Mouse (Mus musculus): ENCODE measurements at regions not wholly inside any gene's neighbourhood (a gene's known extent, or its start where the extent isn't known, plus 50 kb on each side); places are given as distances from the start of the nearest gene placed in this dataset.

DNA sequence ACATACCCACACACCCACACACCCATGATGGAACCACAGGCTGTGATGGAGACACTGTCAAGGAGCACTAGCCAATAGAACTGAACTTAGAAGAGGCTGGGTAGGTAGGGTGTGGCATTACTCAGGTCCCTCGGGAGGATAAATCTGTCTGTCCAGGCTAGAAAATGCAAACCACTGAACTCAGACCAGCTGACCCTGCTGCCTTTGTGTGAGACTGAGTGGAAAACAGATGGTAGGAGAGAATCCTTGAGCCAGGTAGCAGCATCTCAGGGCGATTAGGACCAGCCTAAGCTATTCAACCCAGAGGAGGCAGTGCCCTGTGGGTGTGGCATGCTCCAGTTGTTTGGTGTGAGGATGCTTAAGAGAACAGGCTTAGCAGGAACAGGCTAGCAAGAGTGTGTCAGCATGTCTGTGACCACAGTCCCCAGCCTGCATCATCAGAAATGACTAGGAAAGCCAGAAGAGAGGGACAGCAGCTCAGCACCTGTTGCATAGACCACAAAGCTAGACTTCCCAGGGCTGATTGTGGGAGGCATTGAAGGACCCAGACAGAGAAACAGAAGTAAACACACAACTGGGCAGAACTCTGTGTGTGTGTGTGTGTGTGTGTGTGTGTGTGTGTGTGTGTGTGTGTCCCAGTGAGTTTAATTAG is 103.2 kb upstream of the Sesn3 start:
- Histone ChIP-seq H3K4me2 (no peak overlapping the region), H3K36me3 (no peaks in the 10 kb centered on the region), H3K27me3 (no peaks in the 10 kb centered on the region), H3K9ac (no peak overlapping the region), H3K4me3 (no peak overlapping the region), H3K27ac (replicated peaks) (no peak overlapping the region), H3K9me3 (no peaks in the 10 kb centered on the region), H3K4me1 (replicated peaks) (peaks cover 43% of the 10 kb centered on the region)
- 74% methylated on average over 2 of the region's 2 CpGs for WGBS
- ATAC-seq (ENCODE audit: low read depth), result no peak

DNA sequence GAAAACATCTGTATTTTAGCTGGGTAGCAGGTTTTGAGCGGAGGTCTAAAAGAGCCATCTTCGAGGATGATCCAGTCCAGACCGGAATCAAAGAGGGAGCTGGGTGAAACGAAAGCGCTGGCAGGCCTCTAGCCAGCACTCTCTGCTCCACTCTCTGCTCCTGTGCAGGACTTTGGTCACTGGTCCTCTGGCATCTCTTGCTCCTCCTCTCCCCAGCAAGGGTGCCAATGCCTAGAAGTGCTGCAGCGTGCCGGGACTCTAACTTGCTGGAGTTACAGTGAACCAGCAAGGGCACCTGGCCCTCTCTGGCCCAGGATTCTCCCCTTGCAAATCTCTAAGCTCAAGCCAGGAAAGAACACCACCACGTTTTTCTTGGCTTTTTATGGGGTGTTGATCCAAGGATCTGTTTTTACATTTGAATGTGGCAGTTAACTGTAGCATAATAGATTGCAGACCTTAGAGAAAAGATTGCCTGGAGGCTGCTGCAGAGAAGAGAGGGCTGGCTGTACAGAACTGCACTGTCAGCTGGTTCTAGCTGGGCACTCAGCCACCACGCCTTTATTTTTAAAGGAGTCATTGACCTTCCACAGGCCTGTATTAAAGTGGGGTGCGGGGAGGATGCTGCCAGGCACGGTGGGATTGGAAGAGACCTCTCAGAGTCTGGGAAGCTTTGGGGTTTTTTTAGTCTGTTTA is 101.1 kb upstream of the Sesn3 start:
- Histone ChIP-seq H3K27me3 (no peaks in the 10 kb centered on the region), H3K4me2 (peak overlapping the region; percentile 20; the same call in 1 of the 2 replicates), H3K27ac (replicated peaks) (peak overlapping the region; percentile 86), H3K4me1 (replicated peaks) (peaks cover 46% of the 10 kb centered on the region), H3K36me3 (no peaks in the 10 kb centered on the region), H3K9me3 (no peaks in the 10 kb centered on the region), H3K4me3 (no peak overlapping the region), H3K9ac (0 out of 2 replicates have a peak overlapping the region, but pooled peaks have one; percentile 34)
- peak; percentile 95 for ATAC-seq (ENCODE audit: low read depth)
- 13% methylated on average over 11 of the region's 11 CpGs for WGBS

DNA sequence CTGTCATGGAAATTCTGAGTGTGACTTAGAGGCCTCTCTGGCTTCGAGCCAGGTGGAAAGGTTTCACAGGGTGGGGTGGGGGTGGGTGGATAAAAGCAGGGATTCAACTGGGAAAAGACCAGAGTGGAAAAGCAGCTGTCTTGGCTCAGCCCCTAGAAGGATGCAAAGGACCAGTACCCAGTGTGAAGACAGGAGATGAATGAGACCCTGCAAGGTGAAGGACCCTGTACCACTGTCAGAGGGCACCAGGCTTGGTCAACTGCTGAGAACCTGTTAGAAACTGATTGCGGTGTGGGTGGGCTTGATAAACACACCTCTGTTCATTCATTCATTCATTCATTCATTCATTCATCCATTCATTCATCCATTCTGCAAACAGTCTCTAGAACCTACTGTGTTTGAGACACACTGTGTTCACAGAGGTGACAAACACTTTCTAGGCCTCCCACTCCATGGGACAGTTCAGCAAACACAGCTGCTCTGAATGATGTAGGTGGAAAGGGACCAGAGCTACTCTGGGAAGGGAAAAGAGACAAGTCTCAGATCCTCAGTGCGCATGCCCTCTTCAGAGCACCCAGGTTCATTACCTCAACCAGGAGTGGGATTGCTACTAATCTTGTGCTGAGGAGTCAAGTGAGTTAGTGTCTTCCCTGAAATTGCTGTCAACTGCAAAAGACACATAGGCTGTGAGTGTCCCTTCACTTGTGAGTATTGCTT is 100.4 kb upstream of the Sesn3 start:
- H3K36me3 ChIP-seq, result no peaks in the 10 kb centered on the region
- peaks cover 47% of the 10 kb centered on the region for H3K4me1 ChIP-seq (replicated peaks)
- 66% methylated on average over 3 of the region's 3 CpGs for WGBS
- H3K27ac ChIP-seq (replicated peaks), result peak overlapping the region; percentile 86
- H3K4me2 ChIP-seq, result peak overlapping the region; percentile 20
- ATAC-seq (ENCODE audit: low read depth), result peak; percentile 86
- H3K4me3 ChIP-seq, result no peak overlapping the region
- no peaks in the 10 kb centered on the region for H3K27me3 ChIP-seq
- no peaks in the 10 kb centered on the region for H3K9me3 ChIP-seq
- H3K9ac ChIP-seq, result 0 out of 2 replicates have a peak overlapping the region, but pooled peaks have one; percentile 34

DNA sequence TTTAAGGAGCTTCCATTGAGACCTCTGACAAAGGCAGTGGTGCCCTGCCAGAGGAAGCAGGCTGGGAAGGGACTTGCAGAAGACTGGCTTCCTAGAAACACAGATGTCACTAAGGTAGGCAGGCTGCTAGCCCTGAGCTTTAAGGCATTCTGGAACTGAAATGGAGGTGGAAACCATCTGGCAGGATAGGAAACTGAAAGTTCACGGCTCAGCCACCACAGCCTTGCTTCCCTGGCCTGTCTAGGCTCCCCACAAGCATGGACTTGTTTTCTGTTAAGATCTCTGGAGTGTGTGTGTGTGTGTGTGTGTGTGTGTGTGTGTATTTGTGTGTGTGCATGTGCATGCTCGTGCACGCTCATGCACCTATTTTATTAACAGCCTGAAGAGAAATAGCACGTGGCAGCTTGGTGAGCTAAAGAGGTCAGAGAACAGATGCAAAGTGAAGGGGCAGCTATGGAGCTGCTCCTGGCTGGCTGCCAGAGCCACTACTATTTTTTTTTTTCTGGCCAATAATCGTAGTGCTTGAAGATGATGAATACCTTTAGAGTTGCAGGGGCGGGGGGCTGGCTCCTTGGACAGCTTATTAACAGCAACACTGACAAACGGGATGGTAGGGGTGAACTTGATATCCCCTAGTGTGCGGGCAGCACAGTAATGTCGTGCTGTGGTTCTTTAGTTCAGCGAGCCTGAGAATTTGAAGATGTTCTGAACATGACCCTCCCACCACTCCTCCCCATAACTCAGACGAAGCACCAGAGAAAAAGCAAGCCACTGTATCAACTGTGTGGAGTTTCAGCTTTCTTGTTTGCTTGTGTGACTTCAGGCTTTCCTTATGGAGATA is 99.6 kb upstream of the Sesn3 start:
- no peaks in the 10 kb centered on the region for H3K36me3 ChIP-seq
- no peaks in the 10 kb centered on the region for H3K9me3 ChIP-seq
- H3K4me3 ChIP-seq, result no peak overlapping the region
- ATAC-seq (ENCODE audit: low read depth), result 0 out of 2 replicates have a peak, but pooled peaks have one; percentile 14
- peak overlapping the region; percentile 20 for H3K4me2 ChIP-seq
- no peak overlapping the region for H3K9ac ChIP-seq
- H3K27ac ChIP-seq (replicated peaks), result peak overlapping the region; percentile 86
- H3K4me1 ChIP-seq (replicated peaks), result peaks cover 52% of the 10 kb centered on the region
- H3K27me3 ChIP-seq, result no peaks in the 10 kb centered on the region
- 23% methylated on average over 11 of the region's 11 CpGs for WGBS

DNA sequence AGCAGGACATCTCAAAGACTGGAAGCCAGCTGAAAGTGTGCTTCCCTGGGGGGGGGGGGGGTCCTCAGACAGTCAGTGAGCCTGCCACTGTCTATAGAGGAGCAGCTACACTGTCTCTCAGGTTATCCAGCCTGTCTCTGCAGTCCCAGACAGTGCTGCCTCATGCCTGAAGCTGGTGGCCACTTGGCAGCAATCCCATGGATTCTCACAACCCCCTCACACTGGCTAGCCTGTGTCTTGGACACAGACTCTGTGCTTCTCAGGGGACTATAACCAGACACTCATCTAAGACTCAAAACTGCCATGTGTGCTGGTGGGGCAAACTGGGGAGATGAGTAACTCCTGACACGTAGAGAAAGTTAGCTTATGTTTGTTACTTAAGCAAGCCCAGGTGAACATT is 95.1 kb upstream of the Sesn3 start:
- Histone ChIP-seq H3K36me3 (no peaks in the 10 kb centered on the region), H3K4me2 (no peak overlapping the region), H3K4me1 (replicated peaks) (peaks cover 28% of the 10 kb centered on the region), H3K9me3 (no peaks in the 10 kb centered on the region), H3K4me3 (no peak overlapping the region), H3K9ac (no peak overlapping the region), H3K27me3 (no peaks in the 10 kb centered on the region), H3K27ac (replicated peaks) (no peak overlapping the region)
- WGBS, result 85% methylated on average over 1 of the region's 1 CpGs
- no peak for ATAC-seq (ENCODE audit: low read depth)

DNA sequence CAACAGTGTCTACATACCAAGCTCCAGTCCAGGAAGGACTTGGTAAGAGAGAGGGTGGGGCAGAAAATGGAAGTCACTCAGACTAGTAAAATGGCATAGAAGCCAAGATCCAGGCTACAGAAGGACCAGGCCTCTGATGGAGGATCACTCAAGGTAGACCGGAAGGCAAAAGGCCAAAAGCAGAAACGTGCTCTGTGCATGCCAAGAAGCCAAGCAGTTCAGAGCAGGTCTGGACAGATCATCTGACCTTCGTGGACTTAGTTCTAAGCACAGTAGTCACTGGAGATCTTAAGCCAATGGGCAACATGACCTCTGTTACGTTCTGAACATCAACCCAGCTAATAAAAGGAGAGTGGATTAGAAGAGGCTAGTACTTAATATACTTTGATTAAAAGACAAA is 90.6 kb upstream of the Sesn3 start:
- Histone ChIP-seq H3K4me1 (replicated peaks) (peaks cover 6% of the 10 kb centered on the region; the same call in 1 of the 2 replicates), H3K4me3 (no peak overlapping the region), H3K4me2 (no peak overlapping the region), H3K9ac (no peak overlapping the region), H3K27ac (replicated peaks) (no peak overlapping the region), H3K9me3 (no peaks in the 10 kb centered on the region), H3K36me3 (no peaks in the 10 kb centered on the region), H3K27me3 (no peaks in the 10 kb centered on the region)
- WGBS, result 92% methylated on average over 4 of the region's 4 CpGs
- no peak for ATAC-seq (ENCODE audit: low read depth)

DNA sequence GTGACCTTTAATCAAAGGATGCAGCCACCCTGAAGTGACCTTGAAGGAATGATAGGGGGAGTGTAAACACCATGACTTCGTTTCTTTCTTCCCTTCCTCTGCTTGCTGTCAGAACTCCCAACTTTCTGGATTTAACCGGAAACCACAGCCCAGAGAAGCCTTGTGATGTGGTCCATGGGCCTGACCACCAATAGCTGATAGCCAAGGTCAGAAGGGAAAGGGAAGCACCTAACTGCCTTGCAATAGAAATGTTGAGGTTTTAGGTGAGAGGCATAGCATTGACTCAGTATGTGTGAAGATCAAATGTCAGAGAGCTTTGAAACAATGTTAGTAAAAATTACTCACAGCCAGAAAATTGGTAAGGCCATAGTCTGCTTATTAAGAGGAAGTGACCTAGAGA is 89.2 kb upstream of the Sesn3 start:
- Histone ChIP-seq H3K9ac (no peak overlapping the region), H3K4me2 (no peak overlapping the region), H3K4me3 (no peak overlapping the region), H3K4me1 (replicated peaks) (no peaks in the 10 kb centered on the region), H3K36me3 (no peaks in the 10 kb centered on the region), H3K27ac (replicated peaks) (no peak overlapping the region), H3K9me3 (no peaks in the 10 kb centered on the region), H3K27me3 (no peaks in the 10 kb centered on the region)
- WGBS, result 63% methylated on average over 2 of the region's 2 CpGs
- ATAC-seq (ENCODE audit: low read depth), result no peak

DNA sequence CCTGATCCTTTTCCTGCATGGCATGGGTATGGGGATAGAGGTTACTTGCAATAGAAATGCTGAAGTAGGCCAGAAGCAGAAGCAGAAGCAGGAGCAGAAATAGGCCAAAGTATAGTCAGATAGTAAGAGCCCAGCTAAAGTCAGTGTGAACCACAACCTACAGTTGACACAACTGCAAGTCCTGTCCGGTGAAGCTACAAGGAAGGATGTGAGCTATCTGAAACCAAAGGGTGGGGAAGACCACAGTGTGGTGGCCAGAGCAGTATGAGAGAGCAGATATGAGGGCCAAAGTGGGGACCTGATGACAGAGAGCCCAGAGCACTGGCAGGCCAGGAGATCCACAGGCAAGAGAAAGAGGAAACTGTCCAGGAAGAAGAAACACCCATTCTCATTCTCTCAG is 87.1 kb upstream of the Sesn3 start:
- Histone ChIP-seq H3K27ac (replicated peaks) (no peak overlapping the region), H3K4me1 (replicated peaks) (peaks cover 4% of the 10 kb centered on the region; the same call in 1 of the 2 replicates), H3K4me2 (no peak overlapping the region), H3K4me3 (no peak overlapping the region), H3K36me3 (no peaks in the 10 kb centered on the region), H3K27me3 (no peaks in the 10 kb centered on the region), H3K9me3 (no peaks in the 10 kb centered on the region), H3K9ac (no peak overlapping the region)
- WGBS, result 88% methylated on average over 1 of the region's 1 CpGs
- no peak for ATAC-seq (ENCODE audit: low read depth)

DNA sequence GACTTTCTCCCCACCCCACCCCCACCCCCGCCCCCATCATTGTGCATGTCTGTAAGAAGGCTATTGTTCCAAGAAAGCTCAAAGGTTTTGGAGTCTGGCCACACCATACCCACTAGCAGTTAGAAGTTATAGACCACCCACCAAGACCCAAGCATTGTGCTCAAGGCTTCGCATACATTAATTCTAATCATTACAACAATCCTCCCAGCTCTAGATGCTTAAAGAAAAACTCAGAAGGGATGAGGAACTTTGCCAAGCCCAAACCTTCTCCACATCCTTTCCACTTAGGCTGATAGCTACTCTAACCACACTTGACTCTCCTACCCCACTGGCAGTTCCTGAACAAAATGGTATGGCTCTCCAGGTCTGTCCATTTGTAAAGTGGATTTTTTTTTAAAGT is 86.4 kb upstream of the Sesn3 start:
- no peak for ATAC-seq (ENCODE audit: low read depth)
- 63% methylated on average over 2 of the region's 2 CpGs for WGBS
- Histone ChIP-seq H3K27ac (replicated peaks) (no peak overlapping the region), H3K4me2 (no peak overlapping the region), H3K27me3 (no peaks in the 10 kb centered on the region), H3K4me3 (no peak overlapping the region), H3K36me3 (no peaks in the 10 kb centered on the region), H3K9ac (no peak overlapping the region), H3K9me3 (no peaks in the 10 kb centered on the region), H3K4me1 (replicated peaks) (peaks cover 5% of the 10 kb centered on the region; the same call in 1 of the 2 replicates)

DNA sequence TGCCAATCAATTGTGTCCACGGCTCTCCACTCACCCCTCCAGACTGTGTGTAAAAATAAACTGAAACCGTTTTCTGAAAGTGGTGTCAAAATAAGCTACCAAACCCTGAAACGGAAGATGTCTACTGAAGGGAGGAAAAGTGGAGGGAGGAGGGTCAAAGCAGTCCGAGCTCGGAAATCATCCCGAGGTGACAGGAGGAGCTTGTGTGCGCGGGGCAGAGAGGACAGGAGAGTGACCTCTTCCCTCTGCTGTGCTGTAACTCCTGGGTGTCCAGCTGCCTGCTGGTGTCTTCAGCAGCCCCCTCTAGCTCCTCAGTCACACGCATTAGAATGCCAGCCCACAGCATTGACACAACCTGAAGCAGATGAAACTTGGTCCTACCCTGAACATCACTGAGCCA is 84.2 kb upstream of the Sesn3 start:
- Histone ChIP-seq H3K4me3 (no peak overlapping the region), H3K27me3 (no peaks in the 10 kb centered on the region), H3K4me2 (no peak overlapping the region), H3K9ac (no peak overlapping the region), H3K36me3 (no peaks in the 10 kb centered on the region), H3K4me1 (replicated peaks) (peaks cover 5% of the 10 kb centered on the region; the same call in 1 of the 2 replicates), H3K9me3 (no peaks in the 10 kb centered on the region), H3K27ac (replicated peaks) (no peak overlapping the region)
- no peak for ATAC-seq (ENCODE audit: low read depth)
- WGBS, result 73% methylated on average over 9 of the region's 9 CpGs

DNA sequence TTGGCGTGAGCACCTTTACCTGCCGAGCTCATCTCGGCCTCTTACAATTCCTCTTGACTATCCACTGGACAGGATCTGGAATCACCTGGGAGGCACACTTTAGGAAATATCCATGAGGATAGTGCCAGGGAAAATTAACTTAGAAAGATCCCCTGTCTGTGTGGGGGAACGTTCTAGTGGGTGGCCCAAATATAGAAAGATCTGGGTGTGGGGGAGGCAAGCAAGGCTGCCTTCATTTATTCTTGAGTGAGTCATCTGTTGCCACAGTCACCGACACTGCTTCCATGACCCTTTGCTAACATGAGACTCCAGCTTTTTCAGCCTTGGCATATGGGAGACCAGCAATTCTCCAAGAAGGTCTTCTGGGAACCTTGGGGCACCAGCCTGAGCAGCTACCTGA is 80.1 kb upstream of the Sesn3 start:
- ATAC-seq (ENCODE audit: low read depth), result no peak
- H3K9ac ChIP-seq, result no peak overlapping the region
- H3K27ac ChIP-seq (replicated peaks), result no peak overlapping the region
- no peak overlapping the region for H3K4me3 ChIP-seq
- no peaks in the 10 kb centered on the region for H3K36me3 ChIP-seq
- no peaks in the 10 kb centered on the region for H3K27me3 ChIP-seq
- no peaks in the 10 kb centered on the region for H3K9me3 ChIP-seq
- H3K4me2 ChIP-seq, result no peak overlapping the region
- peaks cover 5% of the 10 kb centered on the region; the same call in 1 of the 2 replicates for H3K4me1 ChIP-seq (replicated peaks)
- WGBS, result 93% methylated on average over 5 of the region's 5 CpGs
